Mouse (Mus musculus) intestine, embryonic 15.5 days (tissue): Measurements from ENCODE around the gene 1700066M21Rik. TPM values are rescaled to one million over a fixed set of nuclear protein-coding genes. Genes with fewer than 3 reads are reported as not detected.

Experiments used
- ATAC-seq: fragments of 200-750 bp; cut with Nextera tagmentation; 2 replicates; pipeline ENCODE4 v1.8.0; 2017; ENCODE audit warnings: moderate TSS enrichment, moderate library complexity
- H3K27ac ChIP-seq: fragments of 300-500 bp; sonication (generic); 2 replicates; pipeline ENCODE4 v1.5.1; 2015; ENCODE audit warnings: mild to moderate bottlenecking, inconsistent platforms
- H3K27me3 ChIP-seq: fragments of 300-500 bp; sonication (generic); replicated peaks from 2 replicates; pipeline ENCODE4 v1.6.1; 2015; ENCODE audit warnings: inconsistent platforms
- H3K36me3 ChIP-seq: fragments of 300-500 bp; sonication (generic); 2 replicates; pipeline ENCODE4 v1.6.1; 2015; ENCODE audit warnings: inconsistent platforms
- H3K4me1 ChIP-seq: fragments of 300-500 bp; sonication (generic); replicated peaks from 2 replicates; pipeline ENCODE4 v1.6.1; 2015; ENCODE audit warnings: inconsistent platforms
- H3K4me2 ChIP-seq: fragments of 300-500 bp; sonication (generic); replicated peaks from 2 replicates; pipeline ENCODE4 v1.6.1; 2015; ENCODE audit warnings: mild to moderate bottlenecking, inconsistent platforms
- H3K4me3 ChIP-seq: fragments of 300-500 bp; sonication (generic); replicated peaks from 2 replicates; pipeline ENCODE4 v1.5.1; 2015; ENCODE audit warnings: inconsistent platforms
- H3K9ac ChIP-seq: fragments of 300-500 bp; sonication (generic); 2 replicates; pipeline ENCODE4 v1.6.1; 2015; ENCODE audit warnings: inconsistent platforms
- H3K9me3 ChIP-seq: fragments of 300-500 bp; sonication (generic); 2 replicates; pipeline ENCODE4 v1.6.1; 2016; ENCODE audit warnings: inconsistent platforms
- WGBS: fragments of 180-500 bp; shearing (Covaris S2); methylation state at CpG from one replicate; pipeline ENCODE4 v1.1.7; 2015; 5-methylcytosine and 5-hydroxymethylcytosine counted together
- polyA plus RNA-seq: library from polyadenylated mRNA; unstranded; fragments of >200 nt; fragmentation: Nextera tagmentation; extraction: Ambion mirVana; gene quantifications from 2 replicates; pipeline ENCODE4 v1.2.1, GENCODE M21; 2015

1700066M21Rik gene
- polyA plus RNA-seq, 1 experiment from 2014 or later = 12.7 TPM

- WGBS = 83% methylated on average over 2 of the region's 2 CpGs
- H3K27me3 ChIP-seq = no peaks in the 10 kb centered on the region
- H3K9ac ChIP-seq = no peak overlapping the region
- H3K27ac ChIP-seq = no peak overlapping the region
- peaks cover 17% of the 10 kb centered on the region; the same call in 1 of the 2 replicates for H3K36me3 ChIP-seq
- no peaks in the 10 kb centered on the region for H3K4me1 ChIP-seq
- ATAC-seq = no peak
- no peak overlapping the region for H3K4me3 ChIP-seq
- no peaks in the 10 kb centered on the region for H3K9me3 ChIP-seq
- H3K4me2 ChIP-seq = no peak overlapping the region
These were observed 23.5 kb downstream of the 1700066M21Rik start for GRCm38 (mm10) chr1:57400877-57401276.

- 87% methylated on average over 5 of the region's 5 CpGs for WGBS
- Histone ChIP-seq H3K27me3 (no peaks in the 10 kb centered on the region), H3K4me3 (no peak overlapping the region), H3K9ac (no peak overlapping the region), H3K36me3 (peaks cover 13% of the 10 kb centered on the region; the same call in 1 of the 2 replicates), H3K4me1 (no peaks in the 10 kb centered on the region), H3K4me2 (no peak overlapping the region), H3K9me3 (no peaks in the 10 kb centered on the region), H3K27ac (no peak overlapping the region)
- no peak for ATAC-seq
These were observed 24.7 kb downstream of the 1700066M21Rik start for GRCm38 (mm10) chr1:57402116-57402515.

- Histone ChIP-seq H3K27me3 (no peaks in the 10 kb centered on the region), H3K4me1 (0 out of 2 replicates have a peak, but pooled peaks cover 7% of the 10 kb centered on the region), H3K9me3 (no peaks in the 10 kb centered on the region), H3K27ac (peak within 1 kb of the TSS; percentile 98), H3K4me3 (peak within 1 kb of the TSS; percentile 82), H3K36me3 (no peaks in the 10 kb centered on the region), H3K9ac (peak within 1 kb of the TSS; percentile 93), H3K4me2 (peak within 1 kb of the TSS; percentile 73)
- WGBS = under 1% methylated on average over 72 of the region's 72 CpGs
- peak; percentile 95 for ATAC-seq
These were observed 29.0 kb downstream of the 1700066M21Rik start, which contains the start of the genes Maip1 and Tyw5 for GRCm38 (mm10) chr1:57406187-57407151. Maip1 (plus strand) TSS chr1:57406328. Tyw5 (minus strand) TSS chr1:57407101.

GRCm38 (mm10) chr1:57408994-57409393 is 31.6 kb downstream of the 1700066M21Rik start:
- Histone ChIP-seq H3K9me3 (no peaks in the 10 kb centered on the region), H3K4me2 (no peak overlapping the region), H3K27ac (no peak overlapping the region), H3K36me3 (peaks cover 9% of the 10 kb centered on the region; the same call in 1 of the 2 replicates), H3K4me1 (0 out of 2 replicates have a peak, but pooled peaks cover 7% of the 10 kb centered on the region), H3K9ac (no peak overlapping the region), H3K4me3 (no peak overlapping the region), H3K27me3 (no peaks in the 10 kb centered on the region)
- WGBS = 88% methylated on average over 2 of the region's 2 CpGs
- no peak for ATAC-seq

GRCm38 (mm10) chr1:57413397-57413796 is 36.0 kb downstream of the 1700066M21Rik start:
- Histone ChIP-seq H3K4me1 (0 out of 2 replicates have a peak, but pooled peaks cover 3% of the 10 kb centered on the region), H3K4me3 (no peak overlapping the region), H3K9me3 (no peaks in the 10 kb centered on the region), H3K9ac (no peak overlapping the region), H3K36me3 (peaks cover 12% of the 10 kb centered on the region; the same call in 1 of the 2 replicates), H3K27me3 (no peaks in the 10 kb centered on the region), H3K4me2 (no peak overlapping the region), H3K27ac (no peak overlapping the region)
- WGBS = 87% methylated on average over 2 of the region's 2 CpGs
- no peak for ATAC-seq

- no peak overlapping the region for H3K9ac ChIP-seq
- WGBS = 7% methylated on average over 1 of the region's 1 CpGs
- H3K4me3 ChIP-seq = no peak overlapping the region
- no peaks in the 10 kb centered on the region for H3K9me3 ChIP-seq
- H3K4me2 ChIP-seq = no peak overlapping the region
- H3K4me1 ChIP-seq = no peaks in the 10 kb centered on the region
- no peaks in the 10 kb centered on the region for H3K36me3 ChIP-seq
- no peak; the same call in 1 of the 2 replicates for ATAC-seq
- H3K27me3 ChIP-seq = no peaks in the 10 kb centered on the region
- H3K27ac ChIP-seq = no peak overlapping the region
These were observed 46.3 kb downstream of the 1700066M21Rik start for GRCm38 (mm10) chr1:57423696-57424095.

GRCm38 (mm10) chr1:57428368-57429308 is 51.2 kb downstream of the 1700066M21Rik start:
- WGBS = 56% methylated on average over 16 of the region's 16 CpGs

GRCm38 (mm10) chr1:57429786-57430483 is 52.5 kb downstream of the 1700066M21Rik start:
- no peak overlapping the region for H3K9ac ChIP-seq
- peak overlapping the region; percentile 44 for H3K4me2 ChIP-seq
- H3K9me3 ChIP-seq = no peaks in the 10 kb centered on the region
- no peaks in the 10 kb centered on the region for H3K27me3 ChIP-seq
- no peak overlapping the region for H3K27ac ChIP-seq
- H3K4me3 ChIP-seq = no peak overlapping the region
- no peaks in the 10 kb centered on the region for H3K36me3 ChIP-seq
- peaks cover 5% of the 10 kb centered on the region; the same call in 1 of the 2 replicates for H3K4me1 ChIP-seq
- no peak for ATAC-seq
- 9% methylated on average over 12 of the region's 12 CpGs for WGBS

More at GRCm38 (mm10) chr1:57428368-57429308, 51.2 kb downstream of the 1700066M21Rik start:
- H3K36me3 ChIP-seq = no peaks in the 10 kb centered on the region
- peak overlapping the region; percentile 32; the same call in 1 of the 2 replicates for H3K4me2 ChIP-seq
- peaks cover 5% of the 10 kb centered on the region; the same call in 1 of the 2 replicates for H3K4me1 ChIP-seq
- H3K4me3 ChIP-seq = no peak overlapping the region
- no peak overlapping the region for H3K9ac ChIP-seq
- ATAC-seq = no peak
- H3K27ac ChIP-seq = no peak overlapping the region
- H3K9me3 ChIP-seq = no peaks in the 10 kb centered on the region
- no peaks in the 10 kb centered on the region for H3K27me3 ChIP-seq

- Histone ChIP-seq H3K36me3 (no peaks in the 10 kb centered on the region), H3K4me3 (no peak overlapping the region), H3K4me1 (peaks cover 8% of the 10 kb centered on the region; the same call in 1 of the 2 replicates), H3K27me3 (no peaks in the 10 kb centered on the region), H3K9ac (no peak overlapping the region), H3K9me3 (no peaks in the 10 kb centered on the region), H3K27ac (no peak overlapping the region), H3K4me2 (no peak overlapping the region)
- no peak for ATAC-seq
- 88% methylated on average over 7 of the region's 7 CpGs for WGBS
These were observed 55.7 kb downstream of the 1700066M21Rik start for GRCm38 (mm10) chr1:57433141-57433540.
